Mouse (Mus musculus): ENCODE results near the gene Kif13a.

GRCm38 (mm10) chr13:46701486-46701885 is 228.2 kb downstream of the Kif13a start:
- no peak for TF ChIP-seq EP300 (IDR thresholded peaks at IDR 0.05; ENCODE audit: low read depth in 1 of 2, low read length in 2 of 2)
- no peak for TF ChIP-seq CTCF (IDR thresholded peaks at IDR 0.05 in 2 of 3, conservative IDR thresholded peaks at IDR 0.05 in 1 of 3; ENCODE audit: control insufficient read depth in 1 of 3, insufficient read depth in 1 of 3, low read depth in 2 of 3, low read length in 3 of 3, poor library complexity in 1 of 3, severe bottlenecking in 1 of 3)
- TF ChIP-seq POLR2A (IDR thresholded peaks at IDR 0.05; ENCODE audit: control insufficient read depth in 1 of 2, insufficient read depth in 1 of 2, low read depth in 1 of 2, low read length in 2 of 2, poor library complexity in 1 of 2): no peak

Data from MEL (cell line).